Mouse (Mus musculus): ENCODE data around the gene Cenpk. TPM values are rescaled to one million over a fixed set of nuclear protein-coding genes. Genes with fewer than 3 reads are reported as not detected.
A peak's percentile ranks its signal among the peaks of the same experiment; 100 is the strongest.
"Not testable (repeated sequence)": the region's sequence is repeated elsewhere in the genome, so short reads cannot be mapped to it uniquely, and the experiment has no call there.

The Cenpk gene
- polyA plus RNA-seq (2014; fragmentation: Nextera tagmentation; extraction: Ambion mirVana), result 80.3 and 123 TPM in 2 replicates

DNA sequence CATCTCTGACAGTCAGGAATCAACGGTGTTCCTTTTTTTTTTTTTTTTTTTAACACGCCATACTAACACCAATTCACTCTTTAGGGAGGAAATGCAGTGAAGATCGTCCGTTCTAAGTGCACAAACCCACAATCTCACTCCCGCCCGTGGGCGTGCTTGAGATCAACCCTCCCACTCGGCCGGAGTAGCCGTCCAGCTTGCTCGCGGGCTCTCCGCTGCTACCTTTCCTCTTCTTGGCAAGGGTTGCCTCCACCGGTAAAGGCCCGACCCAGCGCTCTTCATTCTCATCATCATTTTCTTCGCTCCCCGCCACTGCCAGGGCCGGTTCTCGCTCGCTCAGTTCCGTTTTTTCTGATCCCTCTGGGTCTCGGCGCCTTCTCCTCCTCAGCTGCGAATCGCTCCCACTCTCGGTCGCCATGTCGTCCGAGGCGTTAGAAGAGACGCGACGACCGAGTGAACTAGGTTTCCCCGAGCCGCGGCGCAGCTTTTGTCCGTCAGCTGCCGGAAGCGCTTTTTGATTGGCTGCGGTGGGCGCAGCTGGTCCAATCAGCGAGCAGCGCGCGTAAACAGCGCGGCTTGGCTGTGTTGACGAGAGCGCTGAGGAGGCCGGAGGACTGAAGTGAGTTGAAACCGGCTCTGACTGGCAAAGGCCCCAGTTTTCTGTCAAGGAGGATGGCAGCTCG lies at the start of gene Cenpk, which contains the start of gene Ppwd1:
TSS of gene Cenpk (plus strand) at position 228 of the 683 bp plus-strand sequence.
TSS of gene Ppwd1 (minus strand) at position 460 of the 683 bp plus-strand sequence.
- H3K4me3 ChIP-seq (ENCODE audit: low read length), result peak within 1 kb of the TSS; percentile 83
- peak; percentile 100 for ATAC-seq (ENCODE audit: low FRiP score, low TSS enrichment)
- peak within 1 kb of the TSS; percentile 85 for H3K9ac ChIP-seq (ENCODE audit: low read depth, low read length)
- H3K4me2 ChIP-seq (replicated peaks; ENCODE audit: low read depth, low read length), result peak within 1 kb of the TSS; percentile 73
- peaks cover 9% of the 10 kb centered on the region for H3K4me1 ChIP-seq (ENCODE audit: control insufficient read depth, insufficient read depth, low read length)
- no peaks in the 10 kb centered on the region for H3K27me3 ChIP-seq (ENCODE audit: control insufficient read depth, insufficient read depth, low read length)
- H3K27ac ChIP-seq (ENCODE audit: low read depth, low read length), result peak within 1 kb of the TSS; percentile 81
- H3K9me3 ChIP-seq (ENCODE audit: control insufficient read depth, low read length), result no peaks in the 10 kb centered on the region
- WGBS, result under 1% methylated on average over 55 of the region's 55 CpGs
- H3K36me3 ChIP-seq (ENCODE audit: control insufficient read depth, insufficient read depth, low read length), result peaks cover 3% of the 10 kb centered on the region; the same call in 1 of the 2 replicates

DNA sequence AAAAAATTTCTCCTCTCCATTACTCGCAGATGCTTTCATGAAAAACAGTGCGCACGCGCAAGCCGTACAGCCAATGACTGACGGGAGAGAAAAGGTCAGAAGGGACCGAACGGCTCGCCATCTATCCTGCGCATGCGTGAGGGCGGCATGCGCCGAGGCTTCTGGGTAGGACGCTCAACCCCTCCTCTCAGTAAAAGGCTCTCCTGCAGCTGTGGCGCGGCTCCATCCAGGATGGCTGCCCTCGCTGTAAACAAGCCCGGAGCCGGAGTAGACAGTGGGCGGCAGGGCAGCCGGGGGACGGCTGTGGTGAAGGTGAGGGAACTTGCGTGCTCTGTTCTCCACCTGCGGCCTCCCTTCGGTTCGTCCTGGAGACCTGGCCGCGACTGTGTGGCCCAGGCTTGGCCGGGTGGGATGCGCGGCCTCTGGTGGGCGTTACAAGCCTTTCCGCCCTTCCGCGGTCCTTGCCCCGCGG lies 49.7 kb upstream of the Cenpk start, which contains the start of gene Trim23:
TSS of gene Trim23 (plus strand) at position 148 of the 472 bp plus-strand sequence.
- Histone ChIP-seq H3K9ac (ENCODE audit: low read depth, low read length) (peak within 1 kb of the TSS; percentile 83), H3K27me3 (ENCODE audit: control insufficient read depth, insufficient read depth, low read length) (no peaks in the 10 kb centered on the region), H3K4me2 (replicated peaks; ENCODE audit: low read depth, low read length) (peak within 1 kb of the TSS; percentile 62), H3K36me3 (ENCODE audit: control insufficient read depth, insufficient read depth, low read length) (peaks cover 15% of the 10 kb centered on the region; the same call in 1 of the 2 replicates), H3K4me3 (ENCODE audit: low read length) (peak within 1 kb of the TSS; percentile 94), H3K4me1 (ENCODE audit: control insufficient read depth, insufficient read depth, low read length) (0 out of 2 replicates have a peak, but pooled peaks cover 5% of the 10 kb centered on the region), H3K9me3 (ENCODE audit: control insufficient read depth, low read length) (no peaks in the 10 kb centered on the region), H3K27ac (ENCODE audit: low read depth, low read length) (peak within 1 kb of the TSS; percentile 69)
- peak; percentile 99 for ATAC-seq (ENCODE audit: low FRiP score, low TSS enrichment)
- WGBS, result under 1% methylated on average over 38 of the region's 38 CpGs

DNA sequence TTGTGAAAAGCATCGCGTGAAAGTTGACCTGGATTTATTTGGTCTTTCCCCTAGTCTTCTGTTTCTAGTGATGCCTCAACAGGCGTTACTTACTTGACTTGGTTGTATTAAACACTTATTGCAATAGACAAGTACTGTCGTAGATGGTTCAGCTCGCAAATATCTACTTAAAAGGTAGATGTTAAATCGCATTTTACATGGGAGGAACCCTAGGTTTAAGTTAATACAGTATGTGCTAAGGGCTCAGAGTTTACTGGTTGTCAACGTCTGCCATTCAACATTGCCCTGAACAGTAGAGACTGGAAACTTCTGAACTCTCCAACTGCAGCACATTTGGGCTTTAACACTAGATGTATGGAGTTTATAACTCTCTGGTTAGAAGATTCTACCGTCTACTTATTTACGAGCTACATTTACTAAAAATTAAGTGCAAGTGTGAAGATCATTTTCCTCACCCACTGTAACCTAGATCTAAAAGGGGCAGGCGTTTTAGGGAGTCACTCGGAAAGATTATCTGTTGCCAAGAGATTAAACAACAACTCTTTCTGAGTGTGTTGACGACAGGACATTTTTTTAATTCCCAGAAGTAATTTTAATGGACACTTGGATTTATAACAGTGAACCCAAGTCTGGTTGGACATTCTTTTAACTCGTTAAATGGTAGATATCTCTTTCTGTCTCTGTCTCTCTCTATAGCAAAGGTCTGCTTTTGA lies 49.1 kb upstream of the Cenpk start:
- WGBS, result 14% methylated on average over 13 of the region's 13 CpGs
- Histone ChIP-seq H3K27ac (ENCODE audit: low read depth, low read length) (no peak overlapping the region; the same call in 1 of the 2 replicates), H3K4me2 (replicated peaks; ENCODE audit: low read depth, low read length) (peak overlapping the region; percentile 62)

DNA sequence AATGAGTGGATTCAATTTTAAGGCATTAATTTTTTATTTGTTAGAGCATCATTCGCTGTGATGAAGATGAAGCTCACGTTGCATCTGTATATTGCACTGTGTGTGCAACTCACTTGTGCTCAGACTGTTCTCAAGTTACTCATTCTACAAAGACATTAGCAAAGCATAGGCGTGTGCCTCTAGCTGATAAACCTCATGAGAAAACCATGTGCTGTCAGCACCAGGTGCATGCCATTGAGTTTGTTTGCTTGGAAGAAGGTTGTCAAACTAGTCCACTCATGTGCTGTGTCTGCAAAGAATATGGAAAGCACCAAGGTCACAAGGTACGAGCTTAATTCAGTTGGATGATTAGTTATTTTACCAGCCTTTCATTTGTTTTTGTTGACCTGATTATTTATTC lies 41.1 kb upstream of the Cenpk start:
- no peaks in the 10 kb centered on the region for H3K4me1 ChIP-seq (ENCODE audit: control insufficient read depth, insufficient read depth, low read length)
- no peak overlapping the region for H3K9ac ChIP-seq (ENCODE audit: low read depth, low read length)
- peaks cover 52% of the 10 kb centered on the region for H3K36me3 ChIP-seq (ENCODE audit: control insufficient read depth, insufficient read depth, low read length)
- ATAC-seq (ENCODE audit: low FRiP score, low TSS enrichment), result no peak
- 82% methylated on average over 4 of the region's 4 CpGs for WGBS
- no peaks in the 10 kb centered on the region for H3K27me3 ChIP-seq (ENCODE audit: control insufficient read depth, insufficient read depth, low read length)
- H3K4me3 ChIP-seq (ENCODE audit: low read length), result no peak overlapping the region
- H3K4me2 ChIP-seq (replicated peaks; ENCODE audit: low read depth, low read length), result no peak overlapping the region
- no peak overlapping the region for H3K27ac ChIP-seq (ENCODE audit: low read depth, low read length)
- H3K9me3 ChIP-seq (ENCODE audit: control insufficient read depth, low read length), result no peaks in the 10 kb centered on the region

More for the DNA sequence above, 49.1 kb upstream of the Cenpk start:
- no peak for ATAC-seq (ENCODE audit: low FRiP score, low TSS enrichment)
- 0 out of 2 replicates have a peak, but pooled peaks cover 5% of the 10 kb centered on the region for H3K4me1 ChIP-seq (ENCODE audit: control insufficient read depth, insufficient read depth, low read length)
- H3K9ac ChIP-seq (ENCODE audit: low read depth, low read length), result peak overlapping the region; percentile 83
- no peaks in the 10 kb centered on the region for H3K9me3 ChIP-seq (ENCODE audit: control insufficient read depth, low read length)
- peaks cover 17% of the 10 kb centered on the region; the same call in 1 of the 2 replicates for H3K36me3 ChIP-seq (ENCODE audit: control insufficient read depth, insufficient read depth, low read length)
- peak overlapping the region; percentile 94 for H3K4me3 ChIP-seq (ENCODE audit: low read length)
- no peaks in the 10 kb centered on the region for H3K27me3 ChIP-seq (ENCODE audit: control insufficient read depth, insufficient read depth, low read length)

DNA sequence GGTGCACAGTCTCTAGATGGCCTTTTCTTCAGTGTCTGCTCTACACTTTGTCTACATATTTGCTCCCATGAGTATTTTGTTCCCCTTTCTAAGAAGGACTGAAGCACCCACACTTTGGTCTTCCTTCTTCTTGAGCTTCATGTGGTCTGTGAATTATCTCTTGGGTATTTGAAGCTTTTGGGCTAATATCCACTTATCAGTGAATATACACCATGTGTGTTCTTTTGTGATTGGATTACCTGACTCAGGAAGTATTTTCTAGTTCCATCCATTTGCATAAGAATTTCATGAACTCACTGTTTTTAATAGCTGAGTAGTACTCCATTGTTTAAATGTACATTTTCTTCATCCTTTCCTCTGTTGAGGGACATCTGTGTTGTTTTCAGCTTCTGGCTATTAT lies 32.5 kb upstream of the Cenpk start:
- not testable (repeated sequence) for H3K9ac ChIP-seq (ENCODE audit: low read depth, low read length); H3K9me3 ChIP-seq (ENCODE audit: control insufficient read depth, low read length); H3K27me3 ChIP-seq (ENCODE audit: control insufficient read depth, insufficient read depth, low read length); ATAC-seq (ENCODE audit: low FRiP score, low TSS enrichment); H3K4me2 ChIP-seq (replicated peaks; ENCODE audit: low read depth, low read length); H3K4me3 ChIP-seq (ENCODE audit: low read length); H3K27ac ChIP-seq (ENCODE audit: low read depth, low read length); H3K4me1 ChIP-seq (ENCODE audit: control insufficient read depth, insufficient read depth, low read length)
- H3K36me3 ChIP-seq (ENCODE audit: control insufficient read depth, insufficient read depth, low read length), result peaks cover 34% of the 10 kb centered on the region

DNA sequence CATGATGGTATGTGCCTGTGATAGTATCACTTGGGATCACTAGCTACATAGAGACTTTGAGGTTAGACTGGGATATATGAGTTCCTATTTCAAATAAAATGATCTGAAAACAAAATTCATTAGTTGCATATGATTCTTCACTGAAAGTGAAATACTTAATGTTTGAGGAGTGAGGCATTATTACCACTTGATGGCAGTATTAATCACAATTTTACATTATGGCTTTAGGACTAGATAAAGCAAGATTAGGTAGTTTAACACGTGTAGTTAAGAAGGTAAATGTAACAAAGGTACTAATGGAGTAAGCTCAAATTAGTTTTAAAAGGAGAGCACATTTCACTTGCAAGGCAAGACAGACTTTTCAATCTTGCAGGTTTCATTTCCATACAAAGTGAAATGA lies 24.1 kb upstream of the Cenpk start:
- WGBS, result 78% methylated on average over 1 of the region's 1 CpGs
- ATAC-seq (ENCODE audit: low FRiP score, low TSS enrichment), result no peak
- Histone ChIP-seq H3K9ac (ENCODE audit: low read depth, low read length) (no peak overlapping the region), H3K4me1 (ENCODE audit: control insufficient read depth, insufficient read depth, low read length) (no peaks in the 10 kb centered on the region), H3K27me3 (ENCODE audit: control insufficient read depth, insufficient read depth, low read length) (no peaks in the 10 kb centered on the region), H3K9me3 (ENCODE audit: control insufficient read depth, low read length) (no peaks in the 10 kb centered on the region), H3K4me2 (replicated peaks; ENCODE audit: low read depth, low read length) (no peak overlapping the region), H3K4me3 (ENCODE audit: low read length) (no peak overlapping the region), H3K27ac (ENCODE audit: low read depth, low read length) (no peak overlapping the region), H3K36me3 (ENCODE audit: control insufficient read depth, insufficient read depth, low read length) (peaks cover 40% of the 10 kb centered on the region)

DNA sequence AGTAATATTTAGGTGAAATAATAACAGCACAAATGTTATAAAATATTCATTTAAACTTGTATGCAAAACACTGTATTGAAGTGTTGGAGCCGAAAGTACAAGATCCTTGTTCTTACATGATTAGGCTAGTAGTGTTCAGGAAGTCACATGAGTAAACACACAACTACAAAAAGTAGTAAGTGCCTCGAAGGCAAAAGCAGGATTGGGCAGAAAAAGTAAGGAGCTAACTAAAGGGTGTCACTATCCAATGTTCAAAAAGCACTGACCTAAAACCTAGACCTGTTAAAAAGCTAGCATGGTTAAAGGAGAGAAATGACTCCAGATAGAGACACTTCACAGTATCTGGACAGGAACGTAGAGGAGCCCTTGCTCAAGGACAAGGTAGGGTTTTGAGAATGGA lies 933 bp upstream of the Cenpk start:
- ATAC-seq (ENCODE audit: low FRiP score, low TSS enrichment), result no peak
- Histone ChIP-seq H3K4me1 (ENCODE audit: control insufficient read depth, insufficient read depth, low read length) (peaks cover 9% of the 10 kb centered on the region), H3K36me3 (ENCODE audit: control insufficient read depth, insufficient read depth, low read length) (no peaks in the 10 kb centered on the region), H3K27ac (ENCODE audit: low read depth, low read length) (no peak overlapping the region), H3K27me3 (ENCODE audit: control insufficient read depth, insufficient read depth, low read length) (no peaks in the 10 kb centered on the region), H3K4me3 (ENCODE audit: low read length) (peak overlapping the region; percentile 83), H3K9me3 (ENCODE audit: control insufficient read depth, low read length) (no peaks in the 10 kb centered on the region), H3K4me2 (replicated peaks; ENCODE audit: low read depth, low read length) (peak overlapping the region; percentile 73), H3K9ac (ENCODE audit: low read depth, low read length) (peak overlapping the region; percentile 85)
- WGBS, result 62% methylated on average over 3 of the region's 3 CpGs

DNA sequence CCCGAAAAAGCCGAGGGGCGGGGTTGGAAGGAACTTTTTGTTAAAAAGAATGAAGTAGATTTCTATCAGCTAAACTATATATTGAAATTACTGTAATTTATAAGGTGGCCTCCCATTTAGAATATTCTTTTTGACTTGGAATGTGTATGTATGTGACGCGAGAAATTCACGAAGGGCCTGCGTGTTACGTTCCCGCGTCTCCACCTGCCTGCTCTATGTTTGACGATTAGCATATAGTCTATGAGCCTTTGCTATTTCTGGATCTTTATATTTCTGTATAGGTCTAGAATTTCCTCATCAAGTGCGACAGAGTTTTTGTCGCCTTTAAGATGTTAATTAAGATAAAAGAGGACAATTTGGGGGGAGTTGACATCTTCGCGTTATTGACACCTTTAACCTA lies 770 bp downstream of the Cenpk start:
- WGBS, result 5% methylated on average over 15 of the region's 15 CpGs
- peaks cover 3% of the 10 kb centered on the region; the same call in 1 of the 2 replicates for H3K36me3 ChIP-seq (ENCODE audit: control insufficient read depth, insufficient read depth, low read length)
- ATAC-seq (ENCODE audit: low FRiP score, low TSS enrichment), result peak; percentile 56; the same call in 1 of the 2 replicates
- peak overlapping the region; percentile 85 for H3K9ac ChIP-seq (ENCODE audit: low read depth, low read length)
- no peak overlapping the region for H3K27ac ChIP-seq (ENCODE audit: low read depth, low read length)
- H3K4me1 ChIP-seq (ENCODE audit: control insufficient read depth, insufficient read depth, low read length), result peaks cover 9% of the 10 kb centered on the region
- H3K27me3 ChIP-seq (ENCODE audit: control insufficient read depth, insufficient read depth, low read length), result no peaks in the 10 kb centered on the region
- peak overlapping the region; percentile 83 for H3K4me3 ChIP-seq (ENCODE audit: low read length)
- H3K9me3 ChIP-seq (ENCODE audit: control insufficient read depth, low read length), result no peaks in the 10 kb centered on the region
- peak overlapping the region; percentile 73 for H3K4me2 ChIP-seq (replicated peaks; ENCODE audit: low read depth, low read length)
